Mouse (Mus musculus) cortical plate, adult 2 months (tissue): ENCODE measurements around the gene Ppp2r2c. TPM values are rescaled to one million over a fixed set of nuclear protein-coding genes. Genes with fewer than 3 reads are reported as not detected.

ENCODE experiments used
- H3K27ac ChIP-seq: fragments of 200-500 bp; 2 replicates; pipeline ENCODE4 v1.5.1; 2012; ENCODE audit warnings: low read length, control low read depth, inconsistent platforms; ENCODE audit not compliant: insufficient read depth
- H3K4me1 ChIP-seq: fragments of 200-500 bp; 2 replicates; pipeline ENCODE4 v1.6.1; 2011; ENCODE audit warnings: low read length; ENCODE audit not compliant: control insufficient read depth, insufficient read depth
- H3K4me3 ChIP-seq: fragments of 200-500 bp; 2 replicates; pipeline ENCODE4 v1.5.1; 2011; ENCODE audit warnings: mild to moderate bottlenecking, low read length, control low read depth; ENCODE audit not compliant: insufficient read depth
- CTCF ChIP-seq: fragments of 200-500 bp; IDR thresholded peaks from 2 replicates; pipeline ENCODE4 v1.5.1; 2011; ENCODE audit warnings: mild to moderate bottlenecking, control low read depth, low read length; ENCODE audit not compliant: insufficient read depth; ENCODE audit errors: extremely low read depth
- POLR2A ChIP-seq: fragments of 200-500 bp; IDR thresholded peaks from 2 replicates; pipeline ENCODE4 v1.6.1; 2011; ENCODE audit warnings: mild to moderate bottlenecking, low read length, control low read depth; ENCODE audit not compliant: insufficient read depth; ENCODE audit errors: extremely low read depth
- polyA plus RNA-seq: library from polyadenylated mRNA; depleted of rRNA; stranded (reverse); fragments of >200 nt; gene quantifications from 2 replicates; pipeline ENCODE4 v1.2.3, GENCODE M21; 2012

Gene Ppp2r2c
- polyA plus RNA-seq, 1 experiment: 442 TPM

DNA sequence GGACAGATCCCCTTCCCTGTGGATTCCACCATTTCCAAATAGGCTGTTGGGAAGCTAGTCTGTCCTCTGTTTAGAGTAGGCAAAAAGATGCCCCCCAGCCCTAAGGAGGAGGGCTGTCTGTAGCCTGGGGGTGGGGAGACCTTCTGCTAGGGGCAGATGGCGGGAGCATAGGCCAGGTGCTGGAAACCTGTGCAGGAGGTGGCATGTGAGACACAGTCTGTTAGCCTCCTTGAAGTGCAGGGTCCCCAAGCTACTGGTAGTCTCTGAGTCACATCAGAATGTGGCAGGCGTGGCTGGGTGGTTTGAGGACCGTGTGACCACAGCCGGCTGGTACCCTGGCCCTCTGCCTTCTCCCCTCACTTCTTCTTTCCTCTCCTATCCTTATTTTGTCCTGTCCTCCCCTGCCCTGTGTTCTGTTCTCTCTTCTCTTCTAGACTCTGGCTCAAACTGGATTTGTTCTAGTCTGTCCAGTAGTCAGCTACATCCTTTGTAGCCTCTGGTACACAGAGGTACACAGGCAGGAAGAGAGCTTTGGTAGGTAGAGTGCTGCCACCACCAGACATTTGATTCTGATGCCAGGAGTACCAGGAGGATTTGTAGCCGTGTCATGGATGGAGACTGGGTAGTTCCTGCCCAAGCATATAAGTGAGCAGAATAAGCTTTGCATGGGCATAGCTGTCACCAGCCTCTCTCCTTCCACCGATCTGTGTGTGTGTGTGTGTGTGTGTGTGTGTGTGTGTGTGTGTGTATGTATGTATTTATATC, 26.5 kb downstream of the Ppp2r2c start:
- Histone ChIP-seq H3K4me3 (no peak overlapping the region), H3K4me1 (peaks cover 51% of the 10 kb centered on the region), H3K27ac (peak overlapping the region; percentile 65)
- TF ChIP-seq POLR2A (no peak), CTCF (no peak)

DNA sequence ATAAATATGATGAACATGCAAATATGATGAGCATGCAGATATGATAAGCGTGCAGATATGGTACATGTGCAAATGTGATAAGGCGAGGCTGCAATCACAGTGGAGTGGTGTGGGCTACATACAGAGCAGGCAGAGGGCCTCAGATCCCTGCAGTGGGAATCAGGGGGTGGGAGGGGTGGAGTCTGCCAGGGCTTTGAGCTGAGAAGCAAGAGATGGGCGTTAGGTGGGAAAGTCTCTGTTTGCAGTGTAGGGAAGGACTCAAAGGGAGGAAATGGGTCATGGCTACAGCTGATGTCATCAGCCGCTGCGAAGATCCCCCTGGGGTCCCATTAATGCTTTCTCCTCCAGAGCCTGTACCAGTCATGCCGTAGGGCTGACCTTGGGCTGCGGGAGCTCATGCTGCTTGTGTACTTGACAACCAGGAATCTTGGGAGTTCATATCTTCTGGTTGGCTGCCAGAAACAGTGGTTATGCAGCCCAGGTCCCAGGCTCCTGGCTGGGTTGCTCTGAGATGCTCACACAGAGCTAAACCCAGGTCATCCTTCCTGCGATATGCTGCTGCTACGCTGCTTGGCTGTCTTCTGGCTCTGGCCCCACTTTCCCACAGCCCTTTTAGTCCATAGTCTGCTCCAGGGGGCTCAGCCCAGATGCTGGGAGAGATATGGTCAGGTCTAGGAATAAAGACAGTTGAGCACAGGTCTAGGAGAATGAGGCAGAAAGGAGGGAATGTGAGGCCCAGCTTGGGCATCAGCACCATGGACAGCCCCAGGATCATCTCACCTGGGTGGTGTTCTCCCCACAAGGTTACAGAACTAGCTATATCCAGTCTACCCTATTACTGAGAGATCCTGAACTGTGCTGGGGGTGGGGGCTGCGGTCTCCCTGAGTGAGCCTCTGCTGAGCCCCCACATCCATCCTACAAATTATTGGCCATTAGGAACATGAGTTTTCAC, 27.6 kb downstream of the Ppp2r2c start:
- H3K4me3 ChIP-seq: no peak overlapping the region
- peak overlapping the region; percentile 66 for H3K27ac ChIP-seq
- peaks cover 51% of the 10 kb centered on the region for H3K4me1 ChIP-seq
- TF ChIP-seq POLR2A: no peak

DNA sequence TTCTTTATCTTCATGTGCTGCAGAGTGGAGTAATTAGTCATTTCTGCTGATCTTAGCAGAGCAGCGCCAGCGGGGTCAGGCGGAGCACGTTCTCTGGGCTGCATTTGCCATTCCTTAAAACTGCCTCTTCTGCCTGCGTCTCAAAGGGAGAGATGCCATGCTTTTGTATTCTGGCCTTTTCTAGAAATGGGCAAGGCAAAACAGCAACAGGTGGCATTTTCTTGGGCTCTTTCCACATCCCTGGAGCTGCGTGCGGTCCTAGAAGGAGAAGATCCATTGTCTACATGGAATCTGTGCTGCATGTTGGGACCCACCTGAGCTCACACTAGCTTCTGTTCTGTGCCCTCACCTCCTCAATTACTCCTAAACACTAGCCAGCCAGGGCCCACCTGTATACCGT, 29.7 kb downstream of the Ppp2r2c start:
- H3K4me1 ChIP-seq: peaks cover 46% of the 10 kb centered on the region
- no peak overlapping the region for H3K27ac ChIP-seq
- TF ChIP-seq CTCF (no peak), POLR2A (no peak)
- H3K4me3 ChIP-seq: no peak overlapping the region

DNA sequence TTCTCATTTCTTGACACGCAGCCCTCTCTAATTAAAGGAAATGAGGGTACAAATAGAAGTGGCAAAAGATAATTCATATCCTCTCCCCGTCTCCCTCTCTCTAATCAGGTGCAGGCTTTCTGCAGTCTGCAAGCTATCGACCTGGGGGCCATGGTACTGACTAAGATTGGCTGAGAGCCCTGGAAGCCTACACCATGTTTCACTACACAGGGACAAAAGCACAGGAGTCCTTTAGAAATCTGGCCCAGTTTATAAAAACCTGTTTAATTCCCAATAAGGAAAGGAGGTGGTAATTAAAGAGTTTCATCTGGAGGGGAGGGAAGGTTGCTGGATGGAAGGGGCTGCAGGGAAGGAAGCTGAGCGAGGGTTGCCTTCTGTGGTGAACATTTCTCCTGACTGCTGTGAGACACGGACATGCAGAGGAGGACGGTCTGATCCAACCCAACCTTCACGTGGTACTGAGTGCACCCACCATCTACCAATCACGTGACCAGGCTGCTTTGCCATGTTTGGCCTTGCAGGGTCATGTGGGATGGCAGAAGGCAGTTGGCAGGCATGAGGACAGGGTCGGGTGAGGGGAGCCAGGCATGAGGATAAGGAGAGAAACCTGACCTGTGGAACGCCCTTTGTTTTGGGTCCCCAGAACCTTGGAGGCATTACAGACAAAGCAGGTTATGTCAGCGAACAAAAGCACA, 30.2 kb downstream of the Ppp2r2c start:
- H3K4me1 ChIP-seq: peaks cover 45% of the 10 kb centered on the region
- no peak for TF ChIP-seq CTCF
- no peak for TF ChIP-seq POLR2A

DNA sequence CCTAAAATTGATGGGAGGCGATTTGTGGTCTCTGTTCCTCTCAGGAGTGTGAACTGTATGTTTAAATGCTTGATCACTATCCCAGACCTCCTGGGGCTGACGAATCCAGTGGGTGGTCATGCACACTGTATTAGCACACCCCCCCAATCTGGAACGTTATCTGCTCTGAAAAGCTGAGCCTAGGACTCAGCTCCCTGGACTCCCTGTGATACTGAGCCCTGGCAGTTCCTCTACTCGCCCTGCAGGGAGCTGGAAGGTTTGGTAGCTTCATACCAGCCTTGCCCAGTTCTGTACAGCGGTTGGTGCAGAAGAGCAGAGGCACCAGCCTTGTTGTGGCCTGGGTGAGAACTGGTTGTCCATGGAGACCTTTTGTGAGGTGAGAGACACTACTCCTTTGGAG, 31.1 kb downstream of the Ppp2r2c start:
- H3K4me1 ChIP-seq: peaks cover 43% of the 10 kb centered on the region
- no peak overlapping the region for H3K27ac ChIP-seq
- H3K4me3 ChIP-seq: no peak overlapping the region
- TF ChIP-seq POLR2A (no peak), CTCF (no peak)

More for the DNA sequence above, 30.2 kb downstream of the Ppp2r2c start:
- H3K4me3 ChIP-seq: no peak overlapping the region
- H3K27ac ChIP-seq: 0 out of 2 replicates have a peak overlapping the region, but pooled peaks have one; percentile 5

DNA sequence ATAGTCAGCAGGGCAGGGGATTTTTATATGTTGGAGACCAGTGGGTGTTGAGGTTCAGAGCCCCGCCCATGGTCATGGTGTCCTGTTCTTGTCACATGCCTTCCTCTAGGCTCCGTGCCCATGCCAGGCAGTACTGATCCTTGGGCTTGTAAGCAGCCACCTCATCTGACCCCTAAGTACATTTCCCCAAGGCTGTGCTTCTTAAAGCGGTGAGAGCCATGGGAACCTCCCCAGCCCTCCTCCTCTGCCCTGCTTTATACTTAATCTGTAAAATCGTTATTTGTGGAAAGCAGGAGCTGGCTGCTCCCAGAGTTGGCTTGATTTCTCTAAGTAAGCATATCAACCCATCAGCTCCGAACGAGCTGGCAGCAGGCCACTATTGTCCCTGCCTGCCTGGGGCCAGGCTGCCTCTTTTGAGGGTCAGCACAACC, 31.9 kb downstream of the Ppp2r2c start:
- TF ChIP-seq CTCF: no peak
- no peak for TF ChIP-seq POLR2A

DNA sequence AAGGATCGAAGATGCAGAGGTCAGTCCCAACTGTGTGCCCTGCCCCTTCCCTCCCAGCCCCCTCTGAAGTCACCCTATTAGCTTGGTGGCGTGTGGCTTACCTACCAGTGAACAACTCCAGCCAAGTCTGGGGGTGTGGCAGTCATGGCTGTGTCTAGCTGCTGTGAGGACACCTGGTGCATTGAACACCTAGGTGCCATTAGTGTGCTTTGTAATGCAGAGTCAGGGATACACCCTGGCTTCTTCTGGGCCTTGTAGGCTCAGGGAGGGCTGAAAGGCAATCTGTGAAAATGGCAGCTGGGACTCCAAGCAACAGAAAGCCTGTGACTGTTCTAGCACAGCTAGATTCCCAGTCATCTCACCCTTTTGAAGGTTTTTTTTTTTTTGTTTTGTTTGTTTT, 34.5 kb downstream of the Ppp2r2c start:
- Histone ChIP-seq H3K4me3 (no peak overlapping the region), H3K27ac (no peak overlapping the region), H3K4me1 (peaks cover 35% of the 10 kb centered on the region)
- no peak for TF ChIP-seq CTCF
- TF ChIP-seq POLR2A: no peak

More for the DNA sequence above, 31.9 kb downstream of the Ppp2r2c start:
- Histone ChIP-seq H3K4me1 (peaks cover 40% of the 10 kb centered on the region), H3K27ac (peak overlapping the region; percentile 55; the same call in 1 of the 2 replicates), H3K4me3 (no peak overlapping the region)

DNA sequence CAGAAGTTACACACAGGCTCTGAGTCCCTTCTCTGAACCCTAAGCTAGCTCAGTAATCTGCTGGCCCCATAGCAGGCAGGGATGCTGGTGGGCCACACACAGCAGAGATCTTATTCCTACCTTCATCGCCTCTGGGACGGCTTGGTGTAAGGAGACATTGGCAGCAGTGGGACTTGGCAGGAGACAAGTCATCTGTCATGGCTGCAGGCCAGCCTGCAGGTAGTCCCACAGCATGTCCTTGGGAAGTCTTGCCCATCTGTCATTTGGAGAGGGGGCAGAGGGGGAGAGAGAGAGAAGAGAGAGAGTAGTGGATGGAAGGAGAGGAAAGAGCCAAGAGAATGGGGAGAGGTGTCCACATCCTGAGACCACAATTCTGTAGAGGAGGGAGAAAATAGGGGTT, 35.8 kb downstream of the Ppp2r2c start:
- peaks cover 26% of the 10 kb centered on the region for H3K4me1 ChIP-seq
- H3K4me3 ChIP-seq: no peak overlapping the region
- no peak for TF ChIP-seq CTCF
- TF ChIP-seq POLR2A: no peak
- H3K27ac ChIP-seq: no peak overlapping the region

DNA sequence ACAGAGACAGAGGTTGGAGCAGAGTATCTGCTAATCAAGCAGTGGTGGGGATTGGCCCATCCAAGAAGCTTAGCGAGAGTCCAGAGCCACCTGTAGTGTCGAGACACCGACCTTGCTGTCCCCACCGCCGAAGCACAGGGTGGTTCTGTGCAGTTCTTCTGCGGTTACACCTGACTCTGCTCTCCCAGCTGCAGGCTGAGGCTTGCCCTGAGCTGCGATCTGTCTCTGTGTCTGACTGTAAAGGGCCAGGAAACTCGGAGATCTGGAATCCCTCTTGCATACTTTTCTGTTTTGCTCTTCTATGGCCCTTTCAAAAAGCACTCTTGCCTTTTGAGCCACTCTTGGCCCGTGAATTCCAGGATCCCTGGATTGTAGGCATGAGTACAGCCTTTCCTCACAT, 36.4 kb downstream of the Ppp2r2c start:
- H3K4me3 ChIP-seq: no peak overlapping the region
- no peak overlapping the region for H3K27ac ChIP-seq
- H3K4me1 ChIP-seq: peaks cover 22% of the 10 kb centered on the region
- TF ChIP-seq POLR2A: no peak
- no peak for TF ChIP-seq CTCF
